Mouse (Mus musculus): ENCODE measurements around the gene Tcea3.

Gene Tcea3

DNA sequence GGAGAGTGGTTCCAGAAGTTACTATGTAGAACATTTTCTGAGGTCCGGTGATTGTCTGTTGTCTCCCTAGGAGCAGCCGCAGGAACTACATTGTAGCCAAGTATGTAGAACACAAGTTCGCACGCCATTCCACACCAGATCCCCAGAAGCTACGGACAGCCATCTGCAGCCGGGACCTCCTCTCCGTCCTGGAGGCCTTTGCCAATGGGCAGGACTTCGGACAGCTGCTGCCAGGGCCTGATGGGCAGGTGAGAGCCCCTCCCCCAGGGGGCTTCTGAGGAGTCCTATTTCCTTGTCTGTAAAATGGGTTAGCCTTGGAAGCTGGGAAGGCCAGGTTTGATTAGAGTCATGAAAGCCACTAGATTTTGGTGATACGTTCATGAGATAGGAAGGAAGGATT is 8.4 kb upstream of the Tcea3 start:
- no peak for DNase-seq (ENCODE audit: low read depth, low spot score)

DNA sequence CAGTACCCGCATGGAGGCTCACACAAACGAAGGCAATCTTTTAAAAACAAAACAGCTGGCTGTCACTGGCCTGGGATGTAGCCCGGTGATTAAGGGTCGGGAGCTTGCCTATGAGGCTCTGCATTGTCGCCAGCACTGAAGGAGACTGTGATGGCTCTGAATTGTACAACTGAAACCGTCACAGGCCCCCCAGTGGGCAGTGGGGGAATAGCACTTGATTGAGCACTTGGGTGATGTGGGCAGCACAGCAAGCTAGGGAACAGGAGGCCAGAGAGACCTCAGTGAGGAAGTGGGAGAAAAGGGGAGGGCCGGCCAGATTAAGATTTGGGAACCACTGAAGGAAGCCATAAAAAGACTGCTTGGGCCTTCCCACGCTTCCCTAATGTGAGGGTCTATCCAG is 7.9 kb upstream of the Tcea3 start:
- peak; percentile 73 for DNase-seq (ENCODE audit: low read depth, low spot score)

DNA sequence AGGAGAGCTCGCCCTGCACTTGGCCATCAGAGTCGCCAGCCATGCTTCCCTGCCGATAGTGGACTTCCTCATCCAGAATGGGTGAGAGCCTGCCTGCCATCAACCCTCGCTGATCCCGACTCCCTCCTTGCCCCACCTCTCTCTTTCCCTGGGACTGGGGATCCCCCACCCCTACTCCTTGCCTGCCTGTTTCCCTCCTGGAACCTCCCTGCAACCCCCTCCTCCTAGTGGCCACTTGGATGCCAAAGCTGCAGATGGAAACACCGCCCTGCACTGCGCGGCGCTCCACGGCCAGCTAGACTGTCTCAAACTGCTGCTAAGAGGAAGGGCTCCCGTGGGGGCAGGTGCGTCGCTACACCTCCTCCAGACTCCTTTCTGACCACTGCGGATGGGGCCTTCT is 7.4 kb upstream of the Tcea3 start:
- no peak for DNase-seq (ENCODE audit: low read depth, low spot score)

- DNase-seq (ENCODE audit: low read depth, low spot score), result no peak
These were observed 6.6 kb upstream of the Tcea3 start for GRCm38 (mm10) chr4:136240955-136241354.

DNA sequence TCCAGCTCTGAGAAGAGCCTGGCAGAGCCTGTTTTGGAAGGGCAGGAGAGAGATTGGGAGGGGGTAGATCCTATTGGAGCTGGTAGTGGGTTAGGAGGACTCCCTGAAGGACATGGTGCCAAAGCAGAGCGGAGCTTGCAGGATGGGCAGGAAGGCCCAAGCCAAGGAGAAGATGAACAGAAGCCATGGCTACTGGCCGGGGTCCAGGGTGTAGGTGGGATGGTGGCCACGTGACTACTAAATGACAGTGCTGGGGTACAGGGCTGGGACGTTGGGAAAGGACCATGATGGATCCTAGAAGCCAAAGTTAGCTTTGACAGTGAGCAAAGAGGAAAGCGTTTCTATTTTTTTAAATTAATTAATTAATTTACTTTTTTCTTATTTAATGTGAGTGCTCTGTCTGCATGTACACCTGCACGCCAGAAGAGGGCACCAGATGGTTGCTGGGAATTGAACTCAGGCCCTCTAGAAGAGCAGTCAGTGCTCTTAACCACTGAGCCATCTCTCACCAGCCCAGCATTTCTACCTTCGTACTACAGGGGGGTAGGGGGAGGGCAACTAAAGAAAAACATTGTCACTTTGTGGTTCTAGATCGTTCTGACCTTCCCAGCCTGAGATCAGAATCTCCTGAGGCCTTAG is 5.3 kb upstream of the Tcea3 start:
- no peak for DNase-seq (ENCODE audit: low read depth, low spot score)

GRCm38 (mm10) chr4:136242728-136243127 is 4.8 kb upstream of the Tcea3 start:
- no peak for DNase-seq (ENCODE audit: low read depth, low spot score)

- DNase-seq (ENCODE audit: low read depth, low spot score), result no peak
These were observed 3.3 kb upstream of the Tcea3 start for GRCm38 (mm10) chr4:136244208-136244607.

DNA sequence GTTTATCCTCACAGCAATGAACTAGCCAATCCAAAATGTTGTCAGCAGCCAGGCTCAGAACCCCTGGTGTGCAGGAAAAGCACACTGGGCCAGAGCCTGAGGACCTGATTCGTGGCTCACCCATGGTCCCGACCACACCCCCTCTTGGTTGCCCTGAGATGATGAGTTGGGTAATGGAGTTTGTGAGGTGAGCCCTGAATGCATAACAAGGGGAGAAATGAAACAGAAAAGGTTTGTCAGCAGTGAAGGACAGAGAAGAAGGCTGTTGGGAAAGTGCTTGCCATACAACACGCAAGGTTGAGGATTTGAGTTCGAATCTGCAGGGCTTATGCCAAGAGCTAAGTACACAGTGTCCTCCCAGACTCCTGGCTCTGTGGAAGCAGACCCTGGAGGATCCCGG is 1.8 kb upstream of the Tcea3 start:
- no peak for DNase-seq (ENCODE audit: low read depth, low spot score)

DNA sequence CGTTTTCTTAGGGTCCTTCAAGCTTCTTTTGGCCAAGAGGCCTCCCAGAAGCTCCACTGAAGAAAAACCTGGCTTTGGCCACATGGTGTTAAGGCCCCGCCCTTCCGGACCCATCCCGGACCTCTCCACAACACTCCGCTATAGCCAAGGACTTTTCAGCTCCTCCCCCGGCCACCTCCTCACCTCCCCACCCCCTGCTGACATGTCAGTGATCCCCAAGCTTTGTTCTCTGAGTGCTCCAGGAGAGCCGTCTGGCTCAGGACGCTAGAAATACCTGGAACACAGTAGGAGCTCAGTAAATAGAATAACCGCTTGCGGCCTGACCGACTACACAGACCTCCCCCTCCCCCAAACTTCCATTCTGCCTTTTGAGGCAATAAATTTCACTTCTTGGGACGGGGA is 960 bp upstream of the Tcea3 start:
- no peak for DNase-seq (ENCODE audit: low read depth, low spot score)

GRCm38 (mm10) chr4:136247386-136247728 is 172 bp upstream of the Tcea3 start:
- DNase-seq (ENCODE audit: low read depth, low spot score), result no peak

DNA sequence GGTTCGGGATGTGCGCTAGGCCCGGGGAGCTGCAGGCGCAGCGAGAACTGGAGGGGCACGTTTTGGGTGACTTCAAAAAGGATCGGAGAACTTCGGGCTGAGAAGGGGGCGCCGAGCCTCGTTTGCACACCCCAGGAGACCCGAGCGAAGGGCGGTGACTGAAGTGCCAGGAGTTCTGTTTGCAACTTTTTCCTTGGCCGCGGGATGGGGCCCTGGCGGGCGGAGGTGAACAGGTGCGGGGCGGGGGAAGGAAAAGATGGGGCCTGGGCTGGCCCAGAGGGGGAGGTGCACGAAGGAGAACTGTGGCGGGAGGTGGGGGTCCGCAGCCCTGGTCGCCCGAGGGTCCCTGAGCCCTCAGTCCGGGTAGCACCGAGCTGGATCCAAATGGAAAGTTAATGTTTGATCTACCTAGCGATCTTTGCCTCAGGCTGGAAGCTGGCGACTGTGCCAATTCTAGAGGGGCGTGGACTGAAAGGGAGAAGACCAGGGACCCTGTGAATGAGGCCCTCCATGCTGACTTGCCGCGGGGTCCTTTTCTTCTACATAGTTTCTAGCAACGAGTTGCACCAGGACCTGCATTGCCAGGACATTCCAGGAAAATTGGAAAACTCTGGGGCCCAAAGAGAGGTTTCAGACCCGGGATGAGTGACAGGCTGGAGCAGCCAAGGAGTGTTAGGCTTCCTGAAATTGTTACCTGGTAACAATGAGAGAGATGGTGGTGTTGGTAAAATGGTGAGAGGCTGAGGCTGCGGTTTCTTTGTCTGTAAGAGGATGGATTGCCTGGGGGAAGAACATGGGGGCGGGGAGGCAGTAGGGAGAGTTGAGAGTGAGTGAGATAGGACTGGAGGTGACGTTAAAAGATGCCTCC is 1.2 kb downstream of the Tcea3 start:
- no peak for DNase-seq (ENCODE audit: low read depth, low spot score)

DNA sequence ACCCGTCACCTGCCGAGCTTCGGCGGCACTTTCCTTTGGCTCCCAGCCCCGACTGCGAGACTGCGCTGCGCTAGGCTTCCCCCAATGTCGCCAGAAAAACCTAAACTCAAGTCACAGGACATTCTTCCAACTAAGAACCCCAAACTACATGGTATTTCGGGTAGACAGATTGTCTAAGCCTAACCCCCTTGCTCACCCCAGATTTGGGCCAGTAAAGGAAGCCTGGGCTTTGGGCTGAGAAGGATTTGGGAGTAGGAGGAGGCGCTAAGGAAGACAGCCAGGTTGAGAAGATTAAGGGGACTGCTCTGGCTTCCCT is 1.8 kb downstream of the Tcea3 start:
- no peak for DNase-seq (ENCODE audit: low read depth, low spot score)

GRCm38 (mm10) chr4:136249780-136250179 is 2.3 kb downstream of the Tcea3 start:
- peak; percentile 79 for DNase-seq (ENCODE audit: low read depth, low spot score)

DNA sequence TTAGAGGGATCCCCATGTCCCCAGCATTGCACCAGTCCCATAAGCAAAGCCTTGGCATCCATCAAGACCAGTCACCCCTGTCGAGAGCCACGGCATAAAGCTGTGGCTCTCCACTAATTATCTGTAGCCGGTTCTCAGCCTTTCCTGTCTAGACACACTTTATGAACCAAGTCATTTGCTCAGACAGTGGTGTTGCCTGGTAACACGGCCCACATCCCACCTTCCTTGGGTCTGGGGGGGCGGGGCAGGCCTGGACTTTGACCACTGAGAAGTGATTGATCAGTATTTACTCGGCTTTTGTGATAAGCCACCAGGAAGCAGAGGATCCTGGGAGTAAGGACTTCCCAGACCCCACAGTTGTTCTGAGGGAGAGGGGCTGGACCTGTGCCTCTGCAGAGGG is 8.4 kb downstream of the Tcea3 start:
- DNase-seq (ENCODE audit: low read depth, low spot score), result no peak

DNA sequence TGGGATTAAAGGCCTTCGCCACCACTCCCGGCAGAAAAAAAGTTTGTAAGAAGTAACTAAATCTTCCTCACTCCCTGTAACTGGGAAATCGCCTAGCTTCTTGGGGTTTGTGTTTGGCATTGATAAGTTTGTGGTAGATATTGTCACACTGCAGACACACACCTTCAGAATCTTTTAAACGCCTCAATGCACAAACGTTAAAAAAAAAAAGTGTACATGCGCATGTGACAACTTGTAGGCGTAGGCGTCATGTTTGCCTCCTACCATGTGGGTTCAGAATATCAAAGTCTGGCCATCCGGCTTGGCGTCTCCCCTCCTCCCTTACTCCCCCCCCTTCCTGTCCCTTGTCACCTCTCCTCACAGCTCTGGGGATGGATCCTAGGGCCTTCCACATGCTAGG is 9.2 kb downstream of the Tcea3 start:
- no peak for DNase-seq (ENCODE audit: low read depth, low spot score)

GRCm38 (mm10) chr4:136259916-136260315 is 12.4 kb downstream of the Tcea3 start:
- DNase-seq (ENCODE audit: low read depth, low spot score), result no peak

DNA sequence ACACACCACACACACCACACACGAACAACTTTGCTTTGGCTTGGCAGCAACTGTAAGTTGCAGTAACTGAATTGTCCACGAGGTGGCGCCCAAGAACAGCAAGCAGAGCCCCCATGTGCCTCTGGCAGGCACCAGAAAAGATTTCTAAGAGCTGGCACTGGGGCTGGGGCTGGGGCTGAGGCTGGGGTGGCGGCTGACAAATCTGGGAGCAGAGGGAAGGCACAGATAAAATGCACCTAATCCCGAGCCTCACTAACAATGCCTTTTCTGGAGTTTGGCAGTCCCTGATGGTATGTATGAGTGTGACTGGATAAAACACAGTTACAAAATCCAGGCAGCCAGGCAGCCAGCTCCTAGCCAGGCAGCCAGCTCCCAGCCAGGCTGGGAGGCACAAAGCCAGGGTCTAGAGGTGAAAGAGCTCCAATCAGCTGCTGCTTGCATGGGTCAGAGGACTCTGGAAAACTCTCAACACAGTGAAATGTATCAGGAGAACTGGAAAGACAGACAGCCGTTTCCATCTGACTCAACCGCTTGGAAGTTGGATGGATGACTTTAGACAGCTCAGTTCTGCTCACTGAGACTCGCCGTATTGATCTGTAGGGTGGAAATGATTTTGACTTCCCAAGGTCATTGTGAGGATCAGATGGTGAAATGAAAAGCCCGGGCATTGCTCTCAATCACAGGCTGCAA is 13.1 kb downstream of the Tcea3 start:
- peak; percentile 88 for DNase-seq (ENCODE audit: low read depth, low spot score)

DNA sequence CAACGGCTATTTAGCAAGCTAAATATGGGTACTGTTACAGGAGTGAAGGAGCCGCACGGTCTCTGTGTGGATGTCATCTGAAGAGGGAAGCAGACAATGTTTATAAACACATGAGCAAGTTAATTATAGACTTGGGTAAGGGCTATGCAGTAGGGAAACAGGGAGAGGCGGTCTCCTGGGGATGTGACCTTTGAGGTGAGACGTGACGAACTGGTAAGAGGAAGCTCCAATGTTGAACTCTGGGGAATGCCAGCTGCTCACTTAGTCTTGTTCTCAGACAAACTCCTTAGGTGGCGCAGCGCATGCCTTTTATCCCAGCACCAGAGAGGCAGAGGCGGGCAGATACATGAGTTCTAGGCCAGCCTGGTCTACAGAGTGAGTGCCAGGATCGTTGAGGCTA is 14.4 kb downstream of the Tcea3 start:
- DNase-seq (ENCODE audit: low read depth, low spot score), result peak; percentile 78

DNA sequence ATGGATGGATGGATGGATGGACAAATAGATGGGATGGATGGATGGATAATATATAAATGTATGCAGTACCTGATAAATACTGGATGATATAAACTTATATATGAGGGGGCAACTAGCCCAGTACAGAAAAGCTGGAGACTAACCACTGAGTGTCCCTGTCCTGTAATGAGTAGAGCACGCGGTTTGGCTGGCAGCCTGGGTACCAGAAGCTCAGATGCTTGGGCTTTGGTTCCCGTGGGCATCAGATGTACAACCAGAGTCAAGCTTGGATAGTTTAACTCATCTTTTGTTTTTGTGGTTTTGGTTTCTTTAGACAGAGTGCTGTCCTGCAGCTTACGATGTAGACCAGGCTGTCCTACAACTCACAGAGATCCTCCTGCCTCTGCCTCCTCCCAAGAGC is 16.0 kb downstream of the Tcea3 start:
- DNase-seq (ENCODE audit: low read depth, low spot score), result no peak

GRCm38 (mm10) chr4:136266716-136267343 is 19.3 kb downstream of the Tcea3 start:
- DNase-seq (ENCODE audit: low read depth, low spot score), result no peak

DNA sequence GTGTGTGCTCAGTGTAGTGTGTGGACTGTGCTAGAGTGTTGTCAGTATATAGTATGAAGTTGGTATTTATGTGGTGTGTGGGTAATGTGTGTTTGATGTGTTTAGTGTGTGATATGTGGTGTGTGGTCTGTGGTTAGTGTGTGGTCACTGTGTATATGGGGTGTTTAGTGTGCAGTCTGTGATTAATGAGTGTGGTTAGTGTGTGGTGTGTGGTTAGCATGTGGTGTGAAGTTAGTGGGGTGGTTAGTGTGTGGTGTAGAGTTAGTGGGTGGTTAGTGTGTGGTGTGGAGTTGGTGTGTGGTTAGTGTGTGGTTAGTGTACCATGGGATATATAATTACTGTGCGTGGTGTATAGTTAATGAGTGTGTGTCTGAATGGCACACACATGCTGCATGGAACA is 21.4 kb downstream of the Tcea3 start:
- DNase-seq (ENCODE audit: low read depth, low spot score), result no peak

- DNase-seq (ENCODE audit: low read depth, low spot score), result no peak
These were observed 23.1 kb downstream of the Tcea3 start for GRCm38 (mm10) chr4:136270648-136271047.

DNA sequence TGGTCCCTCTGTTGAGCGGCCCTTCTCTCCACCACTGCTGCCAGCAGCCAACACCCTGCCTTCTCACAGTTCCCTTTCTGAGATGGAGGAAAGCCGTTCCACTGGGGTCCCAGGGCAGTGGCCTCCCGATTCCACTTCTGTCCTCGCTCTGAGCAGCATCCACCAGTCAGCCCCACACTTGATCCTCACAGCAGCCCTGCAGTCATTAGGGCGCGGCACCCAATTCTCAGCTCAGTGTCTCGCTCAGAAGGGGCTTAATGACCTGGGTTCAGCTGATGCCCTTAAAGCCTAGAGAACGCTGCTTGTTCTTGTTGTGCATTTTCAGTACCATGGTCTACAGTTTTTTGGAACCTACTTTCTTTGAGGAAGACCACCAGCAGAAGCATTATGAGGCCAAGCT is 33.6 kb downstream of the Tcea3 start:
- no peak for DNase-seq (ENCODE audit: low read depth, low spot score)

Data from skeletal muscle tissue, adult 2 months (tissue).